Mouse (Mus musculus) 3134 (cell line): ENCODE results near the gene Gm20828.
"Not testable (repeated sequence)": the region's sequence is repeated elsewhere in the genome, so short reads cannot be mapped to it uniquely, and the experiment has no call there.

Experiments
- DNase-seq: peaks from one replicate; pipeline ENCODE4 v3.0.0-alpha.2; 2011; ENCODE audit warnings: low spot score; ENCODE audit not compliant: insufficient read length; ENCODE audit errors: extremely low read depth

The Gm20828 gene

GRCm38 (mm10) chrY:11199274-11199673, at the start of gene Gm20828:
Gene Gm20828 (minus strand): TSS chrY:11199374.
- not testable (repeated sequence) for DNase-seq
